Mouse (Mus musculus): ENCODE data around the gene Slc16a9. TPM values are rescaled to one million over a fixed set of nuclear protein-coding genes. Genes with fewer than 3 reads are reported as not detected.

Gene Slc16a9
- polyA plus RNA-seq, 1 experiment from 2014 or later = 7.2 TPM

DNA sequence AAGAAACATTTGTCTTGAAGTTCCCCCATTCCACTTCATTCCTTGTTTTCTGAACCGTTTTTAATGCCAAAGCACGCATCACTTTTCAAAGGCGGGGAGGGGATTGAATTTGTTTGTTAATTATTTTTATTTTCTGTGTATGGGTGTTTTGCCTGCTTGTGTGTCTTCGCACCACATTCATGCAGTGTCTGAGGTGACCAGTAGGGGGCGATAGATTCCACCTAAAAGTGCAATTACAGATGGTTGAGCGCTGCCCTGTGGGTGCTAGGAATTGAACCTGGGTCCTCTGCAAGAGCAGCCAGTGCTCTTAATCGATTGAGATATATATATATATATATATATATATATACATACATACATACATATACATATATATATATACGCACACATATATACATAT, 34.4 kb downstream of the Slc16a9 start:
- Histone ChIP-seq H3K36me3 (no peaks in the 10 kb centered on the region), H3K4me1 (no peaks in the 10 kb centered on the region), H3K4me3 (no peak overlapping the region), H3K9me3 (no peaks in the 10 kb centered on the region), H3K27me3 (no peaks in the 10 kb centered on the region), H3K9ac (no peak overlapping the region), H3K4me2 (no peak overlapping the region), H3K27ac (no peak overlapping the region)
- WGBS = 74% methylated on average over 8 of the region's 8 CpGs
- ATAC-seq (ENCODE audit: borderline replicate concordance, extremely low read depth, low FRiP score, low TSS enrichment) = no peak

DNA sequence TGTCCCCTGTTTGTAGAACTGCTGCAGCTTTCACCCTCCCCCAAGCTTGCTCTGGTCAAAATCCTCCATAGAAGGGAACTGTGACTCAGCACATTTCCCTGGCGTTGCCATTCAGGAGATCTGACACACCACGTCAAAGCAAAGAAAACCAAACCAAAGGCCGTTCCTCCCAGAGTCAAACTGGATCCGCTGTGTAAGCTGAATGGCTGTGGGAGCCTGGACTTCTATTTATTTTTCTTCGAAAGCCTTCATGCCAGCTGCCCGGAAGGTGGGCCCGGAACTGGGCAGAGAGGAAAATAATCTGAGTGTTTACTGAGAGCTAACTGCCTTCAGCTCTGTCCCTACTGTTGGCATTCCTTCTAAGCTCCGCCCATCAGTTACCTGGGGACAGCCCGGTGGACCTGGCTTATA, 42.9 kb downstream of the Slc16a9 start:
- Histone ChIP-seq H3K4me1 (peaks cover 12% of the 10 kb centered on the region), H3K27me3 (no peaks in the 10 kb centered on the region), H3K27ac (peak overlapping the region; percentile 42), H3K9me3 (no peaks in the 10 kb centered on the region), H3K4me3 (0 out of 2 replicates have a peak overlapping the region, but pooled peaks have one; percentile 3), H3K9ac (no peak overlapping the region), H3K4me2 (peak overlapping the region; percentile 34), H3K36me3 (no peaks in the 10 kb centered on the region)
- ATAC-seq (ENCODE audit: borderline replicate concordance, extremely low read depth, low FRiP score, low TSS enrichment) = peak; percentile 62; the same call in 1 of the 2 replicates
- WGBS = 10% methylated on average over 9 of the region's 9 CpGs

DNA sequence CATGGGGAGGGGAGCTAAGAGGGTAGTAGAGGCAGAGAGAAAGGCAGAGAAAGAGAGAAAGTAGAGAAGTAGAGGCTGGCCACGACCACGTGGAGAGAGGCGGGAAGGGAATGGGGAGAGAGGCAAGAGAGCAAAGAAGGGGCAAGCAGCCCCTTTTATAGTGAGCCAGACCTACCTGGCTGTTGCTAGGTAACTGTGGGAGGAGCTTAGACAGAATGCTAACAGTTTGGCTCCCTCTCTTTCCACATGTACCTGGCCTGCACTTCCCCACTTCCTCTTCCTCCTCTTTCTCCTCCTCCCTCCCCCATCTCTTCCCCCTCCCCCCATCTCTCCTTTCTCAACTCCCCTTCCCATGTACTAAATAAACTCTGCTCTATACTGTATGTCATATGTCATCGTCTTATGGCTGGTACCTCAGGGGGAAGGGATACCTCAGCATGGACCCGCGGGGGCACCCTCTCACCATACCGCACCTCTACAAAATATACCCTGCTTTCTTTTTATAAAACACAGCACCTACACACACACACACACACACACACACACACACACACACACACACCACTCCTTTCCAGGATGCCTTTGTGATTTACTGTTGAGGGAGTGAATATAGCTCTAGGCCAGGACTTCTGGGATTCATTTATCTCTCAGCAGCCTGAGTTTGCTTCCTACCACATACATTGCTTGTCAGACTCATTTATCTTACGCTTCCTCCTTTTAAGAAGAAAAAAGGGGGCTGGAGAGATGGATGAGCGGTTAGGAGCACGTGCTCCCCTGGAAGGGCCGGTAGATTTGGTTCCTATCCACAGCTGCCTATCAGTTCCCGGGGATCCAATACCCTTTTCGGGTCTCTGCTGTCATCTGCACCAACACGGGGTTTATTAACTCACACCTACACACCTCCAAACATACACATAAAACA, 43.8 kb downstream of the Slc16a9 start:
- Histone ChIP-seq H3K36me3 (no peaks in the 10 kb centered on the region), H3K9me3 (no peaks in the 10 kb centered on the region), H3K4me3 (no peak overlapping the region), H3K27me3 (no peaks in the 10 kb centered on the region), H3K27ac (peak overlapping the region; percentile 42; the same call in 1 of the 2 replicates), H3K4me2 (peak overlapping the region; percentile 34; the same call in 1 of the 2 replicates), H3K9ac (no peak overlapping the region), H3K4me1 (peaks cover 15% of the 10 kb centered on the region)
- WGBS = 32% methylated on average over 14 of the region's 14 CpGs
- no peak; the same call in 1 of the 2 replicates for ATAC-seq (ENCODE audit: borderline replicate concordance, extremely low read depth, low FRiP score, low TSS enrichment)

DNA sequence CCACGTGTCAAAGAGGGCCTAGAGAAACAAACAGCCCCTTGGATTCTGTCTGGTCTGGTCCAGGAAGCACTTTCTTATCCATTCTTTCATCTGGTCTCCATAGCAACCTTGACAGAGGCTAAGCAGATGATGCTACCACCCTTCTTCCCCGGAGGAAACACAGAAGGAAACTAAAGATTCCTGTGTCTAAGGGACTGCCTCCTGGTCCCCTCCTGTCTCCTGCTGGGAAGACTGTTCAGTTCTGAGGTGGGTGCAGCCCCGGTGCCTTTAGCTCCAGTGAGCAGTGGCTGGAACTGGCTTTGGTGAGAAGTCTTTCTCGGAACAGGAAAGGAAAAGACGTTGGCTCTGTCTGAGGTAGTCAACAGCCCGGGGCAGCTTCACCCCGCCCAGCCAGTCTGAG, 47.1 kb downstream of the Slc16a9 start:
- Histone ChIP-seq H3K4me3 (no peak overlapping the region), H3K9ac (no peak overlapping the region), H3K4me2 (no peak overlapping the region), H3K4me1 (peaks cover 18% of the 10 kb centered on the region), H3K9me3 (no peaks in the 10 kb centered on the region), H3K27ac (no peak overlapping the region), H3K27me3 (no peaks in the 10 kb centered on the region), H3K36me3 (no peaks in the 10 kb centered on the region)
- 14% methylated on average over 7 of the region's 7 CpGs for WGBS
- ATAC-seq (ENCODE audit: borderline replicate concordance, extremely low read depth, low FRiP score, low TSS enrichment) = no peak

DNA sequence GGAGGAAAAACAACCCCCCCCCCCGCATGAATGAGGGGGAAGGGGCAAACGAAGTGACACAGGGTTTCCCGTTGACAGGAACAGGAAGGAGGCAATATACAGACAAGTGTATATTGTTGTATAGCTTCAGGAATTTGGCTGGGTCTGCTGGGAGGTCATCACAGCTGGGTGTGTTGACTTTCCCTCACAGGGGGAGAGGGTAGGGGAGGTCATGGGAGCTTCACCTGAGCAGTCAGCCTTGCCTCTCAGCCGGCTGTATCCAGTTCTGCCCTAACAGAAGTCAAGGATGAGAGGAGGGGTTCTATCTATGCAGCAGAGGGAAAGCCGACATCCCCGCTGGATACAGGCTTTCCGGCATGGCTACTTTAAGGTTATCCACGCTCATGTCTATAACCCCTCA, 49.2 kb downstream of the Slc16a9 start:
- Histone ChIP-seq H3K9ac (no peak overlapping the region), H3K4me1 (peaks cover 6% of the 10 kb centered on the region), H3K27ac (no peak overlapping the region), H3K9me3 (no peaks in the 10 kb centered on the region), H3K36me3 (no peaks in the 10 kb centered on the region), H3K4me2 (no peak overlapping the region), H3K4me3 (no peak overlapping the region), H3K27me3 (no peaks in the 10 kb centered on the region)
- 21% methylated on average over 8 of the region's 8 CpGs for WGBS
- ATAC-seq (ENCODE audit: borderline replicate concordance, extremely low read depth, low FRiP score, low TSS enrichment) = no peak

DNA sequence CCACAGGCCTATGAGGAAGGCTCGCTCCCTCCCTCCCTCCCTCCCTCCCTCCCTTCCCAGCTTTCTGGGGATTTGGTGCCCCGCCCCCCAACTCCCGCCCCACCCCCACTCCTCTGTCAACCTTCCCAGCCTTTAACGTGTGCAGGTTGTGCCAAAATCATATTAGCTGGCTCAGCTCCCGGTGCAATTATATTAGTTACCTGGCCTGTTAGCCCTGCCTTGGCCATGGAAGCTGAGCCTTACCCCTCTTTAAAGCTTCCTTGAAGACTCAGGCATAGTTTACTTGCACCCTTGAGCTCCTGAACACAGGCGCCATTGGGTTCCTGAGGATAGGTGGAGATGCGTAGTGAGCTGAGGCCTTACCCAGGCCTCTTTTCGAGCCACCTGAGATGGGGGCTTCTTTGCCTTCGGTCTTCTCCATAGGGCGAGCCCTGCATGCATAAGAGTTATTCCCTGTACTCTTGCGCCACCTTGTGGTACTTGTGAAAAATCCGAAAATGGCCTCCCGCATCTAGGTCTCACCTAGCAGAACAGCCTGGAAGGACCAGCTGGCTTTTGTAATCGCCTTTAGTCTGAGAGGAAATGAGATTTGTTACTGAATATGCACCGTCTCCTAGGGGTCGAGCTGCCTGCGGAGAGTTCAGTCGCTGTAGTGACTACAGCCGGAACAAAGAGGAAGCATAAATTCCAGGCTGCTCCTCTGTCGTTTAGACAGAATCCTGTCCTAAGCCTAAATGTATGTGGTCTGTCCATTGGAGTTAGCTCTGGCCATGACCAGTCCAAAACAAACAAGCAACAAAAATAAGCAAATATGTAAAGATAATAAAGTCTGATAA, 51.8 kb downstream of the Slc16a9 start:
- ATAC-seq (ENCODE audit: borderline replicate concordance, extremely low read depth, low FRiP score, low TSS enrichment) = peak; percentile 51
- no peaks in the 10 kb centered on the region for H3K9me3 ChIP-seq
- H3K4me2 ChIP-seq = peak overlapping the region; percentile 39
- H3K27me3 ChIP-seq = no peaks in the 10 kb centered on the region
- H3K27ac ChIP-seq = no peak overlapping the region
- WGBS = 5% methylated on average over 20 of the region's 20 CpGs
- no peak overlapping the region for H3K9ac ChIP-seq
- H3K4me3 ChIP-seq = no peak overlapping the region
- no peaks in the 10 kb centered on the region for H3K36me3 ChIP-seq
- H3K4me1 ChIP-seq = peaks cover 9% of the 10 kb centered on the region

DNA sequence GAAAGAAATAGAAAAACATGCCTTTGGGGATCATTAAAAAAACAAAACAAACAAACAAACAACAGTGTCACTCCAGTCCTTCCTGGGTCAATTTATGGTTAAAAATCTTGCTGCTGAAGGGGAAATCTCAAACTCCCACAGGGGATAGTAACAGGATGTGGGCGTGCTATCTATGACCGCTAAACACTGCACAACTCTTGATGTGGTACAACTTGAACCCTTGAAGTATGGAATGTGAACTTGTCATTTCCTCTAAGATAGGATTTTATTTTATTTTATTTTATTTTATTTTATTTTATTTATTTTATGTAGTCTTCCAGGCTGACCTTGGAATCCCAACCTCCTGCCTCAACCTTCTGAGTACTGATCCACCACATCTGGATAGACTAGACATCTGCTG, 54.2 kb downstream of the Slc16a9 start:
- Histone ChIP-seq H3K27me3 (no peaks in the 10 kb centered on the region), H3K27ac (no peak overlapping the region), H3K4me3 (no peak overlapping the region), H3K9me3 (no peaks in the 10 kb centered on the region), H3K4me1 (peaks cover 3% of the 10 kb centered on the region; the same call in 1 of the 2 replicates), H3K4me2 (no peak overlapping the region), H3K9ac (no peak overlapping the region), H3K36me3 (no peaks in the 10 kb centered on the region)
- no peak for ATAC-seq (ENCODE audit: borderline replicate concordance, extremely low read depth, low FRiP score, low TSS enrichment)
- 43% methylated on average over 2 of the region's 2 CpGs for WGBS

DNA sequence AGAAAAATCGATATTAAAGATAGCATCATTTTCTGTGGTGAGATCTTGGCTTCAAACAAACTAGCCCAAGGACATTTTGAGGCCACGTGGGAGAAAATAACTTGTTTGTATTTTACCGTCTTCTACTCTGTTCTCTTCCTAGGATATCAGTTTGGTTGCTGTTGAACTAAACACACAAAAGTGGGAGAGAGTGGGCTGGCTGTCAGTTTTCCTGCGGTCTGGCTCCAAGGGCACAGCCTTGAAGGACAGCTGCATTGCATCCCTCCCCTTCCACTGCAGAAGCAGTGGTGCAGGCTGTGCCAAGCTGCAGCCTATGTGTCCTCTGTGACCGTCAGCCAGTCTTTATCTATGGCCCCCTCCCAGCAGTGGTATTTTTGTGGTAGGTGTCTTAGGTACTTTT, 54.8 kb downstream of the Slc16a9 start:
- Histone ChIP-seq H3K27ac (no peak overlapping the region), H3K9me3 (no peaks in the 10 kb centered on the region), H3K9ac (no peak overlapping the region), H3K4me3 (no peak overlapping the region), H3K4me1 (peaks cover 3% of the 10 kb centered on the region; the same call in 1 of the 2 replicates), H3K4me2 (no peak overlapping the region), H3K36me3 (no peaks in the 10 kb centered on the region), H3K27me3 (no peaks in the 10 kb centered on the region)
- WGBS = 43% methylated on average over 5 of the region's 5 CpGs
- ATAC-seq (ENCODE audit: borderline replicate concordance, extremely low read depth, low FRiP score, low TSS enrichment) = no peak

DNA sequence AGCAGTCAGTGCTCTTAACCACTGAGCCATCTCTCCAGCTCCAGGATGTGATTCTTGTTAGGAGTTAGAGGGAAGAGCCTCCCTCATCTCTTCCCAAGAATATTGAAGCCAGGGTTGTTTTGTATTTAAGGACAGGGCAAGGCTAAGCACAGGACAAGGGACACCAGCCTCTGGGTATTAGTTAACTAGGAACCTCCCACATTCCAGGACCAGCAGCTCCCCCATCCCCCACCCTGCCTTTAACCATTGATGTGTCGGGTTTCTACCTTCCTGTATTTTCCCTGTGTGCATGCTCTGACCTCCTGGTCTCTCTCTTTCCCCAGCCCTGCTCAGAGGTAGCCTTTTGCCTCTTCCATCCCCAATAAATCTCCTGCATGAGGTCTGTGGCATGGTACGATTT, 56.3 kb downstream of the Slc16a9 start:
- H3K27me3 ChIP-seq = no peaks in the 10 kb centered on the region
- H3K4me2 ChIP-seq = no peak overlapping the region
- 41% methylated on average over 2 of the region's 2 CpGs for WGBS
- H3K36me3 ChIP-seq = no peaks in the 10 kb centered on the region
- H3K9ac ChIP-seq = no peak overlapping the region
- H3K27ac ChIP-seq = no peak overlapping the region
- ATAC-seq (ENCODE audit: borderline replicate concordance, extremely low read depth, low FRiP score, low TSS enrichment) = no peak
- H3K9me3 ChIP-seq = no peaks in the 10 kb centered on the region
- no peak overlapping the region for H3K4me3 ChIP-seq
- peaks cover 3% of the 10 kb centered on the region; the same call in 1 of the 2 replicates for H3K4me1 ChIP-seq

DNA sequence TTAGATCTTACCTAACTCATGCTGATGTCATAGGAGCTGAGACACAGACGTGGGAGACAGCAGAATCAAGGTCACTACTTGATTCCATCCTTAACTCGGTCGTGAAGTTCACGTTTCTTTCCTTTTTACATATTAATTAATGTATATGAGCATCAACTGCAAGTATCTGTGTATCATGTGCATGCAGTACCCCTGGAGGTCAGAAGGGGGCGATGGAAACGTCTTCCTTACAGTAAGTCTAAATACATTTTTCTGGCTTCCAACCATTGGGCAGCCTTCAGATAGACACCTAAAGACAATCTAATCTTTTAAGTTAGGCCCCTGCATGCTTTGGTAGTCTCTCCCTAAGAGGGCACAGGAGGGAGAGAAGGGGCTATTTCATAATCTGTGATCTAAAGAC, 58.3 kb downstream of the Slc16a9 start:
- no peaks in the 10 kb centered on the region for H3K27me3 ChIP-seq
- H3K9me3 ChIP-seq = no peaks in the 10 kb centered on the region
- 76% methylated on average over 6 of the region's 6 CpGs for WGBS
- no peak overlapping the region for H3K4me2 ChIP-seq
- H3K9ac ChIP-seq = no peak overlapping the region
- H3K36me3 ChIP-seq = no peaks in the 10 kb centered on the region
- peaks cover 3% of the 10 kb centered on the region; the same call in 1 of the 2 replicates for H3K4me1 ChIP-seq
- no peak overlapping the region for H3K27ac ChIP-seq
- ATAC-seq (ENCODE audit: borderline replicate concordance, extremely low read depth, low FRiP score, low TSS enrichment) = no peak
- no peak overlapping the region for H3K4me3 ChIP-seq

DNA sequence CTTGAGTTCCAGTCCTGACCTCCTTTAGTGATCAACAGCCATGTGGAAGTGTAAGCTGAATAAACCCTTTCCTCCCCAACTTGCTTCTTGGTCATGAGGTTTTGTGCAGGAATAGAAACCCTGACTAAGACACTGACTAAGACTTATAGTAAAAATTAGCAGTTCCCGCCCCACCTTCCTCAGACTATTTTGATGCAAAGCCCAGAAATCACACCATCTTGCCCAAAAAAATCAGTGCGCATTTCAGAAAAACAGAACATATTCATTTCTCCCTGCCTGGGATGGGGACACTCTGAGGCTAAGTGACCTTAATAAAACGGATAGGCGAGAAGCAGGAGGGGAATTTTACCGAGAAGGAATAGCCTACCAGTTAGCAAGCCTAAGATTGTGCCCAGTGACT, 60.8 kb downstream of the Slc16a9 start:
- no peaks in the 10 kb centered on the region for H3K27me3 ChIP-seq
- WGBS = 76% methylated on average over 5 of the region's 5 CpGs

DNA sequence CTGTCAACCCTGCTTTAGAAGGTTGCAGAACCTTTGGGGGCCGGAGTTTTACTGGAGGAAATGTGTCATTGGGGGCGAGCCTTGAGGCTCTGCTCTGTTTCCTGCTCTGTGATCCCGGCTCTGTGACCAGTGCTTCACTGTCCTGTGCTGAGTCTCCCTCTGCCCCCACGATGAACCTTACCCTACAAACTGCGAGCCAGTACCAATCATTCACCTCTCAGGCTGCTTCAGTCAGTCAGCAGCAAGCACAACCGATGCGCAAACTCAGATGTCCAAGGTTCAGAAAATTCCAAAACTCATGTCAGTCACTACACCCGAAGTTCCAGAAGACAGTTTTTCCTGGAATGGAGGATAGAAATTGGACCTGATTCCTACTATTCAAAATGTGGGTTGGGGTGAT, 64.5 kb downstream of the Slc16a9 start:
- ATAC-seq (ENCODE audit: borderline replicate concordance, extremely low read depth, low FRiP score, low TSS enrichment) = no peak
- WGBS = 93% methylated on average over 8 of the region's 8 CpGs
- Histone ChIP-seq H3K4me2 (no peak overlapping the region), H3K27me3 (no peaks in the 10 kb centered on the region), H3K9ac (no peak overlapping the region), H3K9me3 (no peaks in the 10 kb centered on the region), H3K4me3 (no peak overlapping the region), H3K4me1 (no peaks in the 10 kb centered on the region), H3K36me3 (no peaks in the 10 kb centered on the region), H3K27ac (no peak overlapping the region)

More for the DNA sequence above, 60.8 kb downstream of the Slc16a9 start:
- no peak for ATAC-seq (ENCODE audit: borderline replicate concordance, extremely low read depth, low FRiP score, low TSS enrichment)
- Histone ChIP-seq H3K36me3 (no peaks in the 10 kb centered on the region), H3K27ac (no peak overlapping the region), H3K9ac (no peak overlapping the region), H3K9me3 (no peaks in the 10 kb centered on the region), H3K4me3 (no peak overlapping the region), H3K4me1 (no peaks in the 10 kb centered on the region), H3K4me2 (no peak overlapping the region)

Data from lung, embryonic 15.5 days (tissue).